Mouse (Mus musculus) adrenal gland (tissue): ENCODE data around the gene Pxt1.

Experiments used
- intact Hi-C: fragments of 180-260 bp; cut with DNase I; formaldehyde crosslinking; loops from one replicate; pipeline ENCODE4 v1.15.1; 2025

Gene Pxt1

GRCm38 (mm10) chr17:28921086-28921485 is 22.6 kb downstream of the Pxt1 start:
- intact Hi-C loops: loop anchor here (10.0 kb wide), 1 partner anchor 226 kb away; the partner anchor contains the start of genes Mapk14 and Slc26a8

- intact Hi-C loops: no loop called here
These were observed 27.1 kb downstream of the Pxt1 start for GRCm38 (mm10) chr17:28916520-28916919.

DNA sequence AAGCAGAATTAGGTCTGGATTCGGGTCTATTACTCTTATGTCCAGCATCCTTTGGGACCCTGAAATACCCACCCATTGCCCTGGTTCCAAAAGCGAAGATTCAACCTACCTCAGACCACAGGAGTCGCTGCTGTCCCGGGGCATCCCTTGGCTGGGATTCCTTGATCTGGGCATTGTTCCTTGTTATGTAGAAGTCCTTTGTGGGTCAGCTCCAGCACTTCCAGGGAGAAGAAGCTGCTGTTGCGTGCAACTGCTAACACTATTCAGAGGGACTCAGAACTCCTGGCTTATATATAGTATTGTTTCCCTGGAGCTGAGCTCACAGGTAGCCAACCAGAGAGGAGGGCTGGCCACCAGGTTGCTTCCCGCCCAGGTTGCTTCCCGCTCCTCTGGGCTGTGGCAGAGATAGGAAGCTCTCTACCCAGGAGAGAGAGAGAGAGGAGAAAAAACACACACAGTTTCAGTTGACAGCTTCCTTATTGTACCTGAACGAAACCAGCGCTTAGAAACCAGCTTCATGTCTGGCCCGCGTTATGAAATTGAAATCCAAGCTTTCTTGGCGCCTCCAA is 28.5 kb downstream of the Pxt1 start, which contains the start of gene 4930539E08Rik:
TSS of gene 4930539E08Rik (minus strand) at position 265 of the 569 bp plus-strand sequence.
- intact Hi-C loops: no loop called here

GRCm38 (mm10) chr17:28913940-28914339 is 29.7 kb downstream of the Pxt1 start:
- intact Hi-C loops: no loop called here

GRCm38 (mm10) chr17:28913200-28913599 is 30.4 kb downstream of the Pxt1 start:
- intact Hi-C loops: no loop called here

DNA sequence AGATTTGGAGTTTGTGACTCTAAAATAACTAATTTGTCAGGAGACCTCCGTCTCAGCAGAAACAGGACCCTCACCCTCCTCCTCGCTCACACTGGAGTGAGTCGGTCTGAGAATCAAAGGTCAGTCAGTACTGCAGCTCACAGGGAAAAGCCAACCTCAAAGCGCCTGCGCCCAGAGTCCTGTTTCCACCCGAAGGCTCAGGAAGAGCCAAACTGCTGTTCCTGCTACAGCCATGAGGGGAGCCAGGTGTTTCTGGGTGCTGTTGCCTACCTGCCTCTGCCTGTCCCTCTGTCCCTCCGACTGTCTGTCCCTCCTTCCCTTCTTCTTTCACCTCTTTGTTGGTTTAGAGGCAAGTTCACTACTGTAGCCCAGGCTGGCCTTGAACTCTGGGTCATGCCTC is 33.5 kb downstream of the Pxt1 start:
- intact Hi-C loops: no loop called here

DNA sequence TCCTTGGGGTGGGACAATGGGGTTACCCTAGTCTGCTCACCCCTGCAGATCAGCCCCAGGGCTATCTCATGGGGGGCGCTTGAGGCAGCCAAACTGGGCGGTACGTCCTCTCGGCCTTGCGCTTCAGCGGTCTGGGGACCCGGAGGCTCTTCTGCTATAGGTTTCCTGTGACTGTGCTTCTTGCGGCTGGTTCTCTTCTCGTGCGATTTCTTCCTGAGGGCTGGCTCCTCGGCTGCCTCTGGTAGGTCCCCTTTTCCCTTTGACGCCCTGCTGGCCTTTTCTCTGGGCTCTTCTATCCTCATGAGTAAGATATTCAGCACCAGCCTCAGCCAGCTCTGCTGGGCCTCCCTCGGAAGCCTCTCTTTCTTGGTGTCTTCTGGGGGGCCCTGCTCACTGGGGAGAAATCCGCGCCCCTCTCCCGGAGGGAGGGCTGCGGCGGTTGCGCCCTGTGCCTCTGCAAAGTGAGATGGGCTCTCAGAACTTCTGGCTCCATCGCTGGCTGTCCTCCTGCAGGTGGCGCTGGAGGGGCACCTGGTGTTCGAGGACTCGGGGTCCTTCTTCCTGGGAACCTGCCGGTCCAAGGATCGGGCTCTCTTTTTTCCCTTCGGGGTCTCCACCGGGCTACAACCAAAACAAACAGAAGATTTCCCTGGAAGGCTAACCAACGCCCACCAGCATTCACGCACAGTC is 34.2 kb downstream of the Pxt1 start:
- intact Hi-C loops: no loop called here

DNA sequence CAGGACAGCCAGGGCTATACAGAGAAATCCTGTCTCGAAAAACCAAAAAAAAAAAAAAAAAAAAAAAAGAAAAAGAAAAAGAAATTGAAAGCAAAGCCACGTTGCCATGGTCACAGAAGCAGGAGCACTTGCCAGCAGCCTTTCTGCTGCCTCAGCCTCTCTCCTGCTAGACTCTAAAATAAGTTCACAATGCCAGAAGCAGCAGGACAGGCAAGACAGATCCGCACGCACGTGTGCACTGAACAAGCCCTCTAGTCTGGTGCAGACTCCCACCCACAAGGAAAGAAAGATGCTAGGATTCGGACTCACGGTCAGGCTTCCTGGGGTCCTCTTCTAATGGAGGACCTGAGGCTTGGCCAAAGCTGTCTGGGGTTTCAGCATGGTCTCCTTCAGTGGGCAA is 35.7 kb downstream of the Pxt1 start:
- intact Hi-C loops: loop anchor here (2.0 kb wide), 1 partner anchor 17 kb away; no protein-coding TSS in a partner anchor

GRCm38 (mm10) chr17:28905377-28905916 is 38.2 kb downstream of the Pxt1 start:
- intact Hi-C loops: no loop called here

DNA sequence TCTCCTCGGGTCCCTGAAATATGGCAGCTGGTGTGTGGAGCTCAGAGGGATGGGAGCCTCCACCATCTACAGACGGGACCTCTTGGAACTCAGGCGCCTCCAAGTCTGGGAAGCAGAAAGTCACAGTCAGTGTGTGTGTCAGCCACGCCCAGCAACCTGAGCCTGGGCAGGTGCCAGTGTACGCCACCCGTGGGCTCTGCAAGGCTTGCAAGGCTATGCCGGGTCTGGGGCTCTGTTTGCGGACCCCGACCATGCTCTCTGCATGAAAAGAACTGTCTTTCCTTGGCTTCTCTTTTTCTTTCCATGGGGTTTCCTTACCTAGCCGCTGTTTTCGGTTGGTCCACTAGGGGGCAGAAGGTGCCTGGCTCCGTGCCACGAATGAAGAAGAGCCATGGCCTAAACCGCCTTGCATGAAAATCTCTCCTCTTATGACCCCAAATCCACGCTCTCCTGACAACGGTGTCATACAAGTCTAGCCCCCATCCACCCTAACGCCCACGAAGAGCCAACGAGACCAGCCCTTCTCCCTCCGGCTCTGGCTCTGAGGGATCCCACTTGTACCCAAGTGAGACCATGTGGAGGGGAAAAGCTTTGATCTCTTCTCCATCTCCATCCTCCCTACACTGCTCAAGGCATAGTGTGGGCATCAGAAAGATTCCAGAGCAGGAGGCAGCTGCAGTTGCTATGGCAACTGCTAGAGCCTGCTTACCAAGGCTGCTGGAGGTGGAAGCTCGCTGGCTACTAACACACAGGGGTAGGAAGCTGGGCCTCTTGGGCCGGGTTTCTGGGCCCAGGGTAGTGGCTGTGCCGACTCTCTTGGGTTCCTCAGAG is 38.9 kb downstream of the Pxt1 start:
- intact Hi-C loops: no loop called here

DNA sequence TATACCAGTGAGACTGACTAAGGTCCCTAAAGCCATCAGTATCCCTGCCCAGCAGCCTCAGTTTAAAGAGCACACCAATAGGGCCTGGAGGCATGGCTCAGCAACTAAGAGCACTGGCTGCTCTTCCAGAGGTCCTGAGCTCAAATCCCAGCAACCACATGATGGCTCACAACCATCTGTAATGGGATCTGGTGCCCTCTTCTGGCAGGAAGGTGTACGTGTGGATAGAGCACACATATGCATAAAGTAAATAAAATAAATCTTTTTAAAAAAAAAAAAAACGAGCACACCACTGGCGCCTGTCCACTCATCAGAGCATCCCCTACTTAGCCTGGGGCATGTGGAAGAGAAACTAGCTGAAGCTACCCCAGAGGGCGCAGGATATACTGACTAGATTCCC is 42.1 kb downstream of the Pxt1 start:
- intact Hi-C loops: no loop called here

DNA sequence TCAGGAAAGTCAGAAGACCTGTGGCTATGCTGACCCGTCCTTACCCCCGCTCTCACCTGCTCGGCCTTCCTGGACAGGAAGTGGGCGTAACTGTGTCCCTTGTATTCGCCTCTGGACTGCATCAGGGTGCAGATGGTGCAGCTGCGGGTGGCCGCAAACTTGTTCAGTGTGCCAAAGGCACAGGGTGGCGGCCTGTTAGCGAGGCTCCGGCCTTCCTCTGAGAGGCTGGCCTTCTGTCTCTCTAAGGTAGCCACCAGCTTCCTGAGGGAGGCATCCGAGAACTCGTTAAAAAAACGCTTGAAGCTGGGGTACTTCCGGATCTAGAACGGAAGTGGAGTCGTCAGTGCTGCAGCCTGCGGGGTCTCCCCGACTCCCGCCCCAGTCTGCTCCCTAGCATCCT is 44.2 kb downstream of the Pxt1 start:
- intact Hi-C loops: no loop called here

DNA sequence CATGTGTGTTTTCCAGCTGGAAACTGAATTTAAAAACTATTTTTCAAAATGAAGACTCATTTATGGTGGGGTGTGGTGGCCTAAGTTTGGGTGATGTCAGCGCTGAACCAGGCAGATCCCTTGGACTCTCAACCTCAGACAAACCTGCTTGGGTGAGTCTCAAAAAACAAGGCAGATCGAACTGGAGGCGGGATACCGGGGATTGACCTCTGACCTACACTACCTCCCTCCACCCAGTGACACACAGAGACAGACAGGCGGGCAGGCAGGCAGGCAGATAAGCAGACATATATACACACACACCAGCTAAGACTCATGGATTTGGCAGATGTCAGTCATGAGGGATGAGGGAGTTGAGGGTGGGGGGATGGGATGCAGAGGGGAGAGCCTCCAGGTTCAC is 45.4 kb downstream of the Pxt1 start:
- intact Hi-C loops: no loop called here

DNA sequence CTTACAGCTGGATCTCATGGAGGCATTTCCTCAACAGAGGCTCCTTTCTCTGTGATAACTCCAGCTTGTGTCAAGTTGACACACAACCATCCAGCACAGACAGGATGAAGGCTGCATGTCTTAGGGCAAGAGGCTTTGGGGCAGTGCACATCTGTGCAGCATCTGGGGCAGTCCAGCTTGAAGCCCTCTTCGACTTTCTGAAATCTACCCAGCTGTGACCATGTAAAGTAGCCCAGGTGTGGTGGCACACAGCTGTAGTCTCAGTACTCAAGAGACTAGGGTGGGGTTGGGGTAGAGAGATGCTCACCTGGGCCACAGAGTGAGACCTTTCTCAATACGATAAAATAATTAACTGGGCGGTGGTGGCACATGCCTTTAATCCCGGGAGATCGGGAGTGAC is 45.8 kb downstream of the Pxt1 start:
- intact Hi-C loops: no loop called here

GRCm38 (mm10) chr17:28896095-28896780 is 47.4 kb downstream of the Pxt1 start:
- intact Hi-C loops: no loop called here

DNA sequence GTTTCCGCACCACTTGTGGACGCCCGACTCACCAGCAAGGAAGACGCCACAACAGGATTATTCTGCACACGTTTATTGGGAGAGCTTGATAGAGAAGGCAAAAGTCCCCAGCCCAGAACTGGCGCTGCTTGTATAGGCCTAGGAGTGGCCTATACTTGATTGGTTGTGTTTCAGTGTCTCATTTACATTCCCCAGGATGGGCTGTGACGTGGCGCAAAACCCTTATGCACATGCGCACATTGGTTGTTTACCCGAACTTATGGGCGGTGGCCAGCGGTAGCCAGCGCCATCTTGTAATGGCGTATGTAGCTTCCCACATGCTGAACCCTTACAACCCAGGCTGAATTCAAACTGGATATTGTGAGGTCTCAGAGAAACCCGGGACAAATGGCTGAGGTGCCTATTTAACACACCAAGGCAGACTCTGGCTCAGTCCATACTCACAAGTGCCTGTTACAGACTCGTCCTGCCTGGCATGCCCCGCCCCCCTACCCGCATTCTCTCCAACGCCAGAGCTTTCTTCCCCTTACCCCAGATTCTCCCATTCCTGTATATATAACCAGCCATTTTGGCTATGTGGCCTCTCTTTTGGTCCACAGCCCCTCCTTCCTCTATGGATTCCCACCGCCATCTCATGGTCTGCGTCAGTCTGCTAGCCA is 48.3 kb downstream of the Pxt1 start:
- intact Hi-C loops: no loop called here

GRCm38 (mm10) chr17:28894050-28894767 is 49.4 kb downstream of the Pxt1 start:
- intact Hi-C loops: no loop called here

DNA sequence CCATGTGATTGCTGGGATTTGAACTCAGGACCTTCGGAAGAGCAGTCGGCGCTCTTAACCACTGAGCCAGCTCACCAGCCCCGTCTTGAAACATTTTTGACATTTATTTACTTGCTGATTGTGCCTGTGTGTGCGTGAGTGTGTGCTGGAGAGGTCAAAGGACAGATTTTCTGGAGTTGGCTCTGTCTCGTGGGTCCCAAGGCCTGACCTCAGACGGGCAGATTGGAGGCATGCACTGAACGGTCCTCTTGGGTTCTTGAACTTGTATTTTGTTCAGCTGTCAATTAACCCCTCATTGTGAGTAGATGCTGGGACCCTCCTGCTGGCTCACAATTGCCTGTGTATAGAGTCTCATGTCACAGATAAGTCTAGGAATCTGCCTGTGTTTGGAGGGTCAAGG is 57.4 kb downstream of the Pxt1 start:
- intact Hi-C loops: no loop called here

DNA sequence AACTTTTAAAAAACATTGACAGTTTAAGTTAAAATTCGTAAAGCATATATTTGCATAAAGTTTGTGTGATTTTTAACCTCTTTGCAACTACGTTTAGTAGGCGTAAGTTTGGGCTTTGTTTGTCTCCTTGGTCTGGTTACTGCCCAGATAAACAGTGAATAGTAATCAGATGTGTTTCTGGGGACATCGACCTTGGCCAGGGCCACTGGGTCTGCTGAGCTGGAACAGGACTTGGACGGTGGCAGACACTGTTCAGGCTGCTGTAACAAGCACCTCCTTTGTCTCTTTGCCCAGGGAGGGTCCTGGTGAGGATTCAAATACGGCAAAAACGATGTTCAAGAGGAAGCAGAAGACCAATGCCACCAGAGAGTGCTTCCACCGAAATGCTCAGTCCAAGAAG is 58.4 kb downstream of the Pxt1 start:
- intact Hi-C loops: no loop called here
